Mouse (Mus musculus) right cerebral cortex, adult 18-20 months (tissue): ENCODE data around the gene Sarm1.
"Not testable (repeated sequence)": the region's sequence is repeated elsewhere in the genome, so short reads cannot be mapped to it uniquely, and the experiment has no call there.

Experiments used
- DNase-seq: peaks from one replicate; pipeline ENCODE4 v3.0.0; 2022; ENCODE audit warnings: mixed read lengths

The Sarm1 gene

DNA sequence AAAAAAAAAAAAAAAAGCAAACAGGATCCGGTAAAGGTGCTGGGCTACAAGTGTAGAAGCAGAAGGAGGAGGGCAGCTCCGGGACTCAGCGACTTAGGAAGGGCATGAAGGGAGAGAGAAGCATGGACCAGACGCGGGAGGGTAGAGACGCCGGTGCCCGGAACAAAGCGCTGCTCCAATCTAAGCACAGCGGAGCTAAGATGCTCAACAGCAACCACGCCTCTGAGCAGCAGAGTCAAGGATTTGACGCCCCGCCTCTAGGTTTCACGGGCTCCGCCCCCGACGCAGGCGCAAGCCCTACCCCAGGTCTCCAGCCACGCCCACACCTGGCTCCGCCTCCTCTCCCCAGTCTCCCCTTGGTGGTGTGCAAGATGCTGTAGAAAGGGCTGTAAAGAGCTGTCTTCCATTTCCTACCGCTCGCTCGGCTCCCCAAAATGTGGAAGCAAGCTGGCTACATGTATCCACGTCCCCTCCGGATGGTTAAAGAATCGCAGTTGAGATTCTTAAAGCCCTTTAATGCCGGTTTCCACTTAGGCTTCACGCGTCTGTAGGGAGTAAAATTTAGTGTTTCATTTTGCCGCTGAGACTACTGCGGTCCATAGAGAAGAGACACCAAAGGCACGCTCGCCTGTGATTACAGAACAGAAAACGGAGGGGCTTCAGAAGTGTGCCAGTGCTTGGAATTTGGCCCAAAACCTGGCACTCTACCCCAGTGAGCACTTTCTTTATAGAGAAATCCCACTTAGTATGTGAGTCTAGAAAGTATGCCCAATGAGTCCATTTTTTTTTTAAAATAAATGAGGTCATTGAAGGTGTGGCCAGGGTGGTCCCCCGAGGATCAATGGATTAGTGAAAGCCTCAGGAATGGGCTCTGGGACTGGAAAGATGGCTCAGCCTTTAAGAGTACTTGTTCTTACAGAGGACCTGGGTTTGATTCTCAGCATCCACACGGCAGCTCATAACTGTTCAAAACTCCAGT is at the start of gene Sarm1:
Sarm1 (minus strand) TSS at position 211 of the 979 bp plus-strand sequence.
- DNase-seq = peak; percentile 96

GRCm38 (mm10) chr11:78545181-78545580 is 47.6 kb upstream of the Sarm1 start:
- DNase-seq = no peak

DNA sequence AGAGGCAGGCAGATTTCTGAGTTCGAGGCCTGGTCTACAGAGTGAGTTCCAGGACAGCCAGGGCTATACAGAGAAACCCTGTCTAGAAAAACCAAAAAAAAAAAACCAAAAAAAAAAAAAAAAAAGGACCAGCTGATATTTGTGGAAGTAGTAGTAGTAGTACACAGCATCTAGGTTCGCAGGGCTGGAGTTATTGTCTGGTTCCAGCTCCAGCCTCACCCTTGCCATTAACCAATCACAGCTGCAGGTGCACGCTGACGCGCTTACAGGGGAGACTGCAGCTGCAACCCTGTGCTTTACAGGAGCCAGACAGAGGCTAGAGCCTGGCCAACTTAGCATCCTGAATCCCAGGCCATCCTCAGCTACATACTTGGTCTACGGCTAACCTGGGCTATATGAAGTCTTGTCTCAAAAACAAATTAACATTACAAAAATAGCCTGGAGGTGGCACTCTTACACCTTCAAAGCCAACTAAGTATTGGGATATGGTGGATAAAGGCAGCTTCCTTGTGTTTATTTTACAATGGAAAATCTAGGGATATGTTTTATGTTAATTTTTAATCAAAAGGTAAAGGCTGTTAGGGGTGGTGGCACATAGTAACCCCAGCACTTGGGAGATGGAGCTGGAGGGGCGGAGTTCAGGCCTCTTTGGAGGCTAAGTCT is 47.0 kb upstream of the Sarm1 start:
- DNase-seq = no peak

GRCm38 (mm10) chr11:78540358-78540757 is 42.8 kb upstream of the Sarm1 start:
- no peak for DNase-seq

GRCm38 (mm10) chr11:78536690-78537084 is 39.1 kb upstream of the Sarm1 start:
- DNase-seq = no peak

DNA sequence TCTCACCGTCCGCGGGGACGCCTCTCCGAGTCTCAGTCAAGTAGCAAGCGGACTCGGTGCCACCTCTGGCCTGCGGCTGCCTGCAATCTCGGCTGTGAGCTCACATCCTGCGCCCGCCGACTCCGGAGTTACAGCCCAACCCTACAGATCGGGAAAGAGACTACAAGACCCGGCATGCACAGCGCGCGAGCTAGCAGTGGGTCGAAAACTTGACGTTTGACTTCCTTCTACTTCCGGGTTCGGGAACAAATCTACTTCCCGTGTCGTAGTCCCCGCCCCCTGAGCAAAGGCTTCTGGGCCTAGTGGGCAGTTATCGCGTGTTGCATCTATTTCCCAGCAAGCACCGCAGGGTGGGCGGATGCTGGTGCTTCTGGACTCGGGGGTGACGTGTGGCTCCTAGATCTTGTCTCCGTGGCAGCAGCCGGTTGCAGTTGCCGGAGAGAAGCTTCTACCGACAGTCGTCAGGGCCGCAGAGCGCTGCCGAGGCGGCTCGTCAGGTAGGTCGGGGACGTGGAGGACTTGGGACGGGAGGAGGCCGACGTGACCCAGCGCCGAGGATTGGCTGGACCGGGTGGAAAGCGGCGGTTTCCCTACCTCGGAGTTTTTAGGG is 38.6 kb upstream of the Sarm1 start, which contains the start of the genes Tnfaip1 and Ift20:
Tnfaip1 (minus strand) TSS at position 253 of the 610 bp plus-strand sequence.
Ift20 (plus strand) TSS at position 282 of the 610 bp plus-strand sequence.
- DNase-seq = peak; percentile 99

DNA sequence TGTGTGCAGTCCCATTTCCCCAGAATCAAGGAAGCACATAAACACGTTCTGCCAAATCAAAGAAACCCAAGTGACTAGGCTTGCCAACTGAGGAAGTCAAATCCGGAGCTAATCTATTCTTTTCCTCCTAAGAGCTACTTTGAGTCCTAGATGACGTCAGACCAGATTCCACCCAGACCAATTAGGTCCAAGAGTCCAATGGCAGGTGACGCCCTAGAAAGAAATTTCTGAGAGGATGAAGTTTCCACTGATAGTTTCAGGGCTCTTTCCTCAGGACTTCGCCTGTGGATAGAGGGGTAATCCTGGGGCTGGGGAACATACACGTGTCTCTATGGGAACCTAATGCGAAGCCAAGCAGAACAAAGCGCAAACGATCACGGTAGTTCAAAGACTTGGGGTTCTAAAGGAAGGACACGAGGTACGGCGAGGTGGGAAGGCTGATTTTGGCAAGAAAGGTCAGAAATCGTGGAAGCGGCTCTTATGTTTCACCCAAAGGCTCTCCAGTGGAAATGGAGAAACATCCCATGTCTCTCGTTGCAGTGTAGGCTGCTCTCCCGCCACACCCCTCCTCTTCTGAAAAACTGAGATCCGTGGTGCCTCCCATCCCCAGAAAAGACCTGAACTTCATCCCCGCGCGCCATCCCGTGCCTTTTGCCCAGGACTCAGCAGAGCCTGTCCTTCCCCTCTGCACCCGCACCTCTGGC is 38.0 kb upstream of the Sarm1 start:
- DNase-seq = no peak

GRCm38 (mm10) chr11:78534516-78534915 is 37.0 kb upstream of the Sarm1 start:
- no peak for DNase-seq

GRCm38 (mm10) chr11:78531515-78531914 is 34.0 kb upstream of the Sarm1 start:
- DNase-seq = not testable (repeated sequence)

- no peak for DNase-seq
These were observed 33.5 kb upstream of the Sarm1 start for GRCm38 (mm10) chr11:78531046-78531445.

GRCm38 (mm10) chr11:78530001-78530400 is 32.4 kb upstream of the Sarm1 start:
- no peak for DNase-seq

DNA sequence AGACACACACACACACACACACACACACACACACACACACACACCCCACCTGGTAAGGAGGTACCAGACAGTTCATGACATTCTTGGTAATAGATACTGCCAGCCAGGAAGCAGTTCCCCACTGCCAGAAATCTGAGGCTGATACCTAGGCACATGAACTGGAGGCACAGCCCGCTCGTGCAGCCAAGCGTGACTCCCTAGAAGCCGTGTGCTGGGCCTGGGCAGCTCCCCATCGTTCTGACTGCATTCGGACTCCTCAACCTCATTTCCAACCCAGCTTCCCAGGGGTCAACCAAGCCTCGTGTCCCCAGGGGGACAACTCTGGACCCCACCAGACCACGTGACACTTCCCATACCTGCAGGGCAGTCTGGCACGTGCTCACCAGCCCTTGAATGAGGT is 31.2 kb upstream of the Sarm1 start:
- DNase-seq = no peak

DNA sequence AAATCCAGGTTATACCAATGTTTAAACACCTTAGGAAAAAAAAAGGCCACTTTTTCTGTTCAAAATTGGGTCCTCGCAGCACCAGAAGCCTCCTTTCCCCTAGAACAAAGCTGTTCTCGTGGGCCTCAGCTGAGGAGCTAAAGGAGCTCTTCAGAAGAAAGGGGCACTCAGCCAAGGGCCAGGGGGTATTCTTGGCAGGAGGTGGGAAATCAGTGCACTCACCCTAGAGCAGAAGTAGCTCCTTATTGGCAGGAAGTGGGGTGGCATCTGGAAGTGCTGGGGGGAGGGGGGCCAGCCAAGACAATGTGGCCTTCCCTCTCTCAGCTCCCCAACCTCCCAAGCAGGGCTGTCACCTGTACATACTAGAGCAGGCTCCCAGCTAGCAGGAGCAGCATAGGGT is 27.3 kb upstream of the Sarm1 start:
- DNase-seq = no peak

GRCm38 (mm10) chr11:78523241-78523955 is 25.8 kb upstream of the Sarm1 start:
- DNase-seq = no peak

DNA sequence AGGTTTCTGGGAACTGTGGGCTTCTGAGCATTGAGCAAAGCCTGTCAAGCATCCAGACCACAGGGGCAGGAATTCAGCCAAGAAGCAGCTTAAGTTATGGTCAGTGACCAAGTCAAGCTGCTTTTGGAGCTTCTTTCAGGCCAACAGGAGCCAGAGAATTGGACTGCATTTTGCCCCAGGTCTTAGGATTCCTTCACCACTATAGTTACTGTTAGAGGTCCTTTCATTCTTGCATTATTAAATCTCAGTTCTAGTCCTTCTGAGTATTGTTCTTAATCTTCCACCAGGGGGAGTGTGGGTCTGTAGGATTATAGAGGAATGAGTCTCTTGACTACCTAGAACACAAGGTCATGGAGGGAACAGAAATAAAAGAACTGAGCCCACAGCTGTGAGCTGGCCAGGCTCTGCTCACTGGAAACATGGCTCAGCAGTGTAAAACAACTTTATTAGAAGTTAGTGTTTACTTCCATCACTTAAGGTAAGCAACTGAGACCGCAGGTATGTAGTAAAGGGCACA is 25.0 kb upstream of the Sarm1 start:
- no peak for DNase-seq

DNA sequence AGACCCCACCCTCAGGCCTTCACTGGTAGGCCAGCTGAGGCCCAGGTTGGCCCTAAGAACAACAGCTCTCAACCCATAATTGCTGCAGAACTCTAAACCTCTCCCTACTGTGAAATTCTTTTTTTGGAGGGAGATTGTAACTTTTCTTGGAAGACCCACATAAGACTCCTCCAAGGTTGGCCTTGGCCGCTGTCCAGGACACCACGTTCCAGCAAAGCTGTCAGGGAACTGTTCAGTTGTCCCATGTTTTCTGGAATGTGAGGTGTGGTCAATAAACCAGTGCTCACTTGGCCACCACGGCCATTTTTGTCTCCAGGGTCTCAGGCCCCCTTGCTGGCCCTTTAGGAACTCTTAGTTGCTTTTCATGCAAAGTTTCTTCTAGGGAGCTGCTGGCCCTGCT is 24.3 kb upstream of the Sarm1 start:
- no peak for DNase-seq

- no peak for DNase-seq
These were observed 21.4 kb upstream of the Sarm1 start for GRCm38 (mm10) chr11:78518931-78519330.

DNA sequence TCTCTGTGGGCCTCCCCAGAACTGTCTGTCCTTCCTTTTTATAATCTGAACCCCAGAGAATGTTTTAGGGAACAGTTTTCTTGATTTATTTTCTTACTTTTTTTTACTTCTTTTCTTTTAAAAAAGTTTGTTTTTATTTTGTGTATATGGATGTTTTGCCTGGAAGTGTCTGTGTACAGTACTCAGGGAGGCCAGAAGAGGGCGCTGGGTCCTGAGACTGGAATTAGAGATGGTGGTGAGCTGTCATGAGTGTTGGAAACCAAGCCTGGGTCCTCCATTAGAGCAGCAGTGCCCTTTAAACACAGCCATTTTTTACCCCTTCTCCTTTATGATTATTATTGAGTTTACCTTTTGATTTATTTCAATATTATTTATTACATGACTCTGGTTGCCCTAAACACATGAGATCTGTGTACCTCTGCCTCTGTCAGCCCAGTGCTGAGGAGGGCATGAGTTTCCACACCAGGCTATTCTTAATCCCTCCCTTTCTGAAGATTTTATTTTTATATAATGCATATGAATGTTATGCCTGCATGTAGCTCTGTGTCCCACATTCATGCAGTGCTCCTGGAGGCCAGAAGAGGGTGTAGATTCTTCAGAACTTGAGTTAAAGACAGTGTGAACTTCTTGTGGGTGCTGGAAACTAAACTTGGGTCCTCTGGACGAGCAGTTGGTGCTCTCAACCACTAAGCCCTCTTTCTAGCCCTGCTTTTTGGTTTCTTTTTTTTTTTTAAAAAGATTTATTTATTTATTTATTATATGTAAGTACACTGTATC is 18.2 kb upstream of the Sarm1 start:
- DNase-seq = no peak

DNA sequence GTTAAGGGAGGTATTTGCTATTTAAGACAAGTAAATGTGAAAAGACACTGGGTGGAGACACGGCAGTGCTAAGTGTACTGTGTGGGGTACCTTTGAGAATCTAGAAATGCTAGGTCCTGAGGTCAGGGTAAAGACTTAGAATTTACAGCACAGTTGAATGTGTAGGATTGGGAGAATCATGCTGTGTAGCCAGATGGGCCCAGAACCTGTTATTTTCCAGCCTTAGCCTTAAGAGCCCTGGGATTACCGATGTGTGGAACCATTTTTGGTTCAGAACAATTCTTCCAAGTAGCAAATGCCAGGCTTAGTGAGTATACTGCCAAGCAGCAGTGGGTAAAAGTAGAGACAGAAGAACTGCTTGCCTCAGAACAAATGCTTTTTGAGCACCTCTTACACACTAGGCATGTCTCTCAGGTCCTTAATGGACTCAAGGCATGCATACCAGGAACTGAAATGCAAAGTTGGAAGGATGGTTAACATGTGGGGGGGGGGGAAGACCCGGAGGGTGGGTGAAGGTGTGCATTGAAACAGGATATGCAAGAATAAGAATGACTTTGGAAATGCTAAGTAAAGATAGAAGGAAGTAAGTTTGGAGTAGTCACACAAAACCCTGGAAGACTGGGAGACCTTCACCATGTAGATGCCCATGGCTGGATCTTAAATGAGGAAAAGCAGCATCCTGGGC is 15.7 kb upstream of the Sarm1 start:
- no peak for DNase-seq
